Mouse (Mus musculus): Measurements from ENCODE around the gene Tstd3. TPM values are rescaled to one million over a fixed set of nuclear protein-coding genes. Genes with fewer than 3 reads are reported as not detected.

The Tstd3 gene
- polyA plus RNA-seq, 1 experiment from 2014 or later = 17.5 TPM

DNA sequence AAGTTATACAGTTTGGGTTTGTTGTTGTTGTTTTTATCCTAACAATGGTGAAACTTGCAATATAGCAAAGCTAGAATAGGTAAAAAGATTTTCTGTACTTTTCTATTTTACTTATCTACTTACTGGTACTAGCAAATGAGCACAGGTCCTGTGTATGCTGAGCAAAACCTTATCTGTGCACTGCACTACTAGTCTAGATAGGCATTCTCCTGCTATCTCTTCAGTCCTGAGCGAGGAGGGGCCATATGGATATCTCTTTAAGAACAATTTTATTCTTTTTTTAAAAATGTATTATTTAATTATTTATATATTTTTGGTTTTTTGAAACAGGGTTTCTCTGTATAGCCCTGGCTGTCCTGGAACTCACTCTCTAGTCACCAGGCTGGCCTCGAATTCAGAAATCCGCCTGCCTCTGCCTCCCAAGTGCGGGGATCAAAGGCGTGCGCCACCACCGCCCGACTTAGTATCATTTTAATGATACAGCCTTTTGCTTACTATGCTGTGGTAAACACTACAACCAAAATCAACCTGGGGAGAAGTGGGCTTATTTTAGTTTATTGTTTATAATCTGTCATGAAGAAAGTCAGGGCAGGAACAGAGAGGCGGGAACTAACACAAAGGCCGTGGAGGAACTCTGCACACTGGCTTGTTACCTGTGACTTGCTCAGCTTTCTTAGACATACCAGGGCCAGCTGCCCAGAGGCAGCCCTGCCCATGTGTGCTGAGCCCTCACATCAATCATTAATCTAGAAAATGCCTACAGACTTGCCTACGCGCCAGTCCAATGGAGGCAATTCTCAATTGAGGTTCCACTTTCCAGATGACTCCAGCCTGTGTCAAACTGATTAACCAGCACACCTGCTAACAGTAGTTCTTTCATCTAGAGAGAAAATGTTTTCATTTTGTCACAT, 14.1 kb upstream of the Tstd3 start:
- Histone ChIP-seq H3K4me3 (replicated peaks) (peak overlapping the region; percentile 28), H3K27ac (peak overlapping the region; percentile 94), H3K9ac (peak overlapping the region; percentile 47)

DNA sequence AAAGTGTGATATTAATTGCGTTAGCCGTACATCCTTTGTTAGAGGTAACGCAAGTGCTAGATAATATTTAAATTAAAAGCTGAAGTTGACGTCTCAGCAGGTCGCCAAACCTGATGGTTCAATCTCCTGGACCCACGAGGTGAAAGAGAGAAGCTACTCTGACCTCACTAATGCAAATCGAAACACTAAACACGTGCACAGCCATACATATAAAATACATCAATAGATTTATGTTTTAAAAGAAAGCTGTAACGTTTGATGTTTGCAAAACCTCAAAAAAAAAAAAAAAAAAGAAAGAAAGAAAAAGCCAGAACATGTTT, 9.9 kb upstream of the Tstd3 start:
- peak overlapping the region; percentile 97 for H3K9ac ChIP-seq
- H3K4me2 ChIP-seq = peak overlapping the region; percentile 79
- H3K9me3 ChIP-seq (replicated peaks) = no peaks in the 10 kb centered on the region
- no peak for ATAC-seq (ENCODE audit: low read depth)
- no peak for DNase-seq
- H3K27ac ChIP-seq = peak overlapping the region; percentile 95
- H3K4me3 ChIP-seq (replicated peaks) = peak overlapping the region; percentile 91
- H3K27me3 ChIP-seq = no peaks in the 10 kb centered on the region
- H3K36me3 ChIP-seq = peaks cover 13% of the 10 kb centered on the region
- H3K4me1 ChIP-seq (replicated peaks) = peaks cover 55% of the 10 kb centered on the region
- WGBS (ENCODE audit: insufficient replicate concordance) = 2% methylated on average over 9 of the region's 9 CpGs

More for the DNA sequence above, 14.1 kb upstream of the Tstd3 start:
- H3K9me3 ChIP-seq (replicated peaks) = no peaks in the 10 kb centered on the region
- peak; percentile 52 for DNase-seq
- peaks cover 53% of the 10 kb centered on the region for H3K36me3 ChIP-seq
- ATAC-seq (ENCODE audit: low read depth) = peak; percentile 88
- WGBS (ENCODE audit: insufficient replicate concordance) = 36% methylated on average over 12 of the region's 12 CpGs
- H3K27me3 ChIP-seq = no peaks in the 10 kb centered on the region
- H3K4me2 ChIP-seq = peak overlapping the region; percentile 59
- H3K4me1 ChIP-seq (replicated peaks) = peaks cover 77% of the 10 kb centered on the region

DNA sequence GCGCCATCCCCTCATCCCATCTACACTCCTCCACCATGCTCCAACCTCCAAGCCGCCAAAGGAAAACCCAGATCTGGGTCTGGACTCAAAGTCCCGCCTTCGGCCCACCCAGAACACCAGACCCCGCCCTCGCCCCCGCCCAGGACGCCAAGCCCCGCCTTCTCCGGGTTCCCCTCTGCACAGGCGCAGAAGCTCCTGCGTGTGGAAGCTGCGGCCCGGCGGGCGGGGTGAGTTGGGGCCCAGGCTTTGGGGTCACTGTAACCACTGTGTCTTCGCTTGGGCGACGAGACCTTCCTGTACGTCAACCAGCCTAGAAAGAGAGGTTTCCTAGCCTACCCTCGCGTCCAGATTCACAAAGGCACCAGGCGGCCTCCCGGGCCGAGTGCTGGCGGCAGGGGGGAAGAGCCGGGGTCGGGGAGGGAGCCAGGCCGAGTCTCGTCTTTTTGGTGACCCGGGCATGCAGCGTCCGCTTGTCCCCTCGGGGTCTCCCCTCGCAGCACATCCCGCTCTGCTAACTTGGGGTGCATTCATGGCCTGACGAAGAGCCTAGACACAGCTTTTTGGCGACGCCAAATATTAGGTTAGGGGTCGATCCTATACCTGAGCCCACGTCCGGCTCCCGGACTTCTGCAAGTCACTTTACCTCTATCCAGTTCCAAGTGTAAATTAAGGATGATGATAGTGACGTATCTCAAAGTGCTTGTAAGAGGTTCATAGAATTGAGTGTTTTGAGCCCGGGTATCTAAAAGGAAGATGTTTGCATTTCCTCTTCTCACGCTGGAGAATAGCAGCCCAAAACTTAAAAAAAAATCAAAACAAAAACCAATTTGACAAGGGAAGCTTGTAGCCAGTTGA, 9.3 kb upstream of the Tstd3 start:
- peaks cover 50% of the 10 kb centered on the region for H3K4me1 ChIP-seq (replicated peaks)
- peak overlapping the region; percentile 95 for H3K27ac ChIP-seq
- H3K36me3 ChIP-seq = peaks cover 7% of the 10 kb centered on the region
- H3K4me3 ChIP-seq (replicated peaks) = peak overlapping the region; percentile 91
- no peaks in the 10 kb centered on the region for H3K27me3 ChIP-seq
- ATAC-seq (ENCODE audit: low read depth) (peak; percentile 88), DNase-seq (peak; percentile 89)
- H3K9me3 ChIP-seq (replicated peaks) = no peaks in the 10 kb centered on the region
- WGBS (ENCODE audit: insufficient replicate concordance) = under 1% methylated on average over 42 of the region's 46 CpGs
- peak overlapping the region; percentile 79 for H3K4me2 ChIP-seq
- H3K9ac ChIP-seq = peak overlapping the region; percentile 97

DNA sequence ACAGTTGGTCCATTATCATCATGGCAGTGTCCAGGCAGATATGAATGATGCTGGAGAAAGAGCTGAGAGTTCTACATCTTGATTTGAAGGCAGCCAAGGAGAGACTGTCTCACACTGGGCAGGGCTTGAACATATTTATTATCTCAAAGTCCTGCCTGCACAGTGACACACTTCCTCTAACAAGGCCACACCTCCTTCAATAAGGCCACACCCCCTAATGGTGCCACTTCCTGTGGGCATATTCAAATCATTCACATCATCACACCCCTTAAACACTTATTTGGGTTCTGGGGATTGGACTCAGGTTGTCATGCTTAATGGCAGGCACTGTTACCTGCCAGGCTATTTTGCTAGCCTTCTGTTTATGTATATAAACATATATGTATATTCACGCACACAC, 5.3 kb upstream of the Tstd3 start:
- peaks cover 18% of the 10 kb centered on the region for H3K4me1 ChIP-seq (replicated peaks)
- 87% methylated on average over 1 of the region's 1 CpGs for WGBS (ENCODE audit: insufficient replicate concordance)
- no peak for DNase-seq
- no peak for ATAC-seq (ENCODE audit: low read depth)
- no peaks in the 10 kb centered on the region for H3K9me3 ChIP-seq (replicated peaks)
- H3K27me3 ChIP-seq = no peaks in the 10 kb centered on the region
- no peak overlapping the region for H3K27ac ChIP-seq
- H3K36me3 ChIP-seq = no peaks in the 10 kb centered on the region
- H3K4me2 ChIP-seq = no peak overlapping the region
- no peak overlapping the region for H3K9ac ChIP-seq
- no peak overlapping the region for H3K4me3 ChIP-seq (replicated peaks)

DNA sequence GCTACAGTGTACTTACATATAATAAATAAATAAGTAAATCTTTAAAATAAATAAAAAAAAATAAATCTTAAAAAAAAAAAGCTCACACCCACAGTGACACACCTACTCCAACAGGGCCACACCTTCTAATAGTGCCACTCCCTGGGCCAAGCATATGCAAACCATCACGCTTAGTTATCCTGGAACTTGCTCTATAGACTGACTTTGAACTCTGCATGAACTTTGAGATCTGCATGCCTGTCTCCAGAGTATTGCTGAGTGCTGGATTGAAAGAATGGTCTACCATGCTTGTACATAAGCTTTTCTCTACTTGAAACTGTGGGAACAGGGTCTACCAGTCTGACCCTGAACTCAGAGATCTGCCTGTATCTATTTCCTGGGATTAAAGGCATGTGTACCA, 4.1 kb upstream of the Tstd3 start:
- H3K9me3 ChIP-seq (replicated peaks) = no peaks in the 10 kb centered on the region
- WGBS (ENCODE audit: insufficient replicate concordance) = 86% methylated on average over 1 of the region's 1 CpGs
- DNase-seq (no peak), ATAC-seq (ENCODE audit: low read depth) (no peak)
- peaks cover 19% of the 10 kb centered on the region for H3K4me1 ChIP-seq (replicated peaks)
- H3K4me2 ChIP-seq = no peak overlapping the region
- no peak overlapping the region for H3K9ac ChIP-seq
- no peak overlapping the region for H3K4me3 ChIP-seq (replicated peaks)
- no peak overlapping the region for H3K27ac ChIP-seq
- no peaks in the 10 kb centered on the region for H3K36me3 ChIP-seq
- H3K27me3 ChIP-seq = no peaks in the 10 kb centered on the region

DNA sequence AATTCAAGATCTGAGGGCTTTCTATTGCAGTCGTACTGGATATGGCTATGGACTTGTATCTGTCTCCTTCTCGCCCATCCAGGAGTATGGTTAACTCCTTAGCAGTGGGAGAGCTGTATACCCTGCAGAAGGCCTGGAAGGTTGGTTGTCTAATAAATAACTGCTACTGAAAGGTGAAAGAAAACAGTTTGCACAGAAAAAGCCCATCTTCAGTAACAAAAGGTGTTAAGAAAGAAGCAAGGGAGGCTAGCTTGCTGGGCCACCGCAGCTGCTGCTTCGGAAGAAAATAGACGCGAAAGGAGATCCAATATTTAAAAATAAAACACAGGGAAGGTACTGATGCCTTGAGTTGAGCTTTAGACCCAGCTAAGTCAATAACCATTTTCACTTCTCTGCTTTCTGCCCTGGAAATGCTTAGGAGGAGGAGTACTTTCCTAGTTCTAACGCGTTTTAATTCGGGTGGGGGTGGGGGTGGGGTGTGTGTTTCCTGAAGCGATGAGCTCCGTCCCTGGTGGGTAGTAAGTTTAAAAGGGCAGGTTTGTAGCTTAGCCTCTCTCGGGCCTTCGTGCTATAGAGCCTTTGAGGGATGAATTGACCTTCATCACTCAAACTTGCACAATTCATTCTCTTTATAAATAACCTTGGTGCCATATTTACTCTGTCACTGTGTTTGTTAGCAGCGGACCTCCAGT, 695 bp downstream of the Tstd3 start:
- DNase-seq = no peak
- H3K27ac ChIP-seq = peak overlapping the region; percentile 43
- peaks cover 9% of the 10 kb centered on the region for H3K4me1 ChIP-seq (replicated peaks)
- H3K9me3 ChIP-seq (replicated peaks) = no peaks in the 10 kb centered on the region
- no peaks in the 10 kb centered on the region for H3K27me3 ChIP-seq
- WGBS (ENCODE audit: insufficient replicate concordance) = 21% methylated on average over 14 of the region's 14 CpGs
- H3K4me3 ChIP-seq (replicated peaks) = peak overlapping the region; percentile 68
- H3K9ac ChIP-seq = peak overlapping the region; percentile 79
- ATAC-seq (ENCODE audit: low read depth) = peak; percentile 56; the same call in 1 of the 2 replicates
- H3K36me3 ChIP-seq = no peaks in the 10 kb centered on the region
- peak overlapping the region; percentile 68 for H3K4me2 ChIP-seq

DNA sequence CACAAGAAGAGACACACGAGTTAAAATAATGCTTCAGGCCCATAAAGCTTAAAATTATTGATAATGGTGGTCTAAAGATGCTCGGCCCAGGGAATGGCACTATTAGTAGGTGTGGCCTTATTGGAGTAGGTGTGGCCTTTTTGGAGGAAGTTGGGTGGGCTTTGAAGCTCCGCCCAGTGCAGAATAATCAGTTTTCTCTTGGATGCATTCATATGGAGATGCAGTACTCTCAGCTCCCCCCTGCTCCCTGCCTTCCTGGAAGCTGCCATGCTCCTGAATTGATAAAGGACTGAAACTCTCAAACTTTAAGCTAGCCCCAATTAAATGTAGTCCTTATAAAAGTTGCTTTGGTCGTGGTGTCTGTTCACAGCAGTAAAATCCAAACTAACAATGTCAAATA, 3.2 kb downstream of the Tstd3 start:
- DNase-seq (no peak), ATAC-seq (ENCODE audit: low read depth) (no peak)
- Histone ChIP-seq H3K9me3 (replicated peaks) (no peaks in the 10 kb centered on the region), H3K4me2 (no peak overlapping the region), H3K27me3 (no peaks in the 10 kb centered on the region), H3K36me3 (peaks cover 6% of the 10 kb centered on the region), H3K4me1 (replicated peaks) (peaks cover 6% of the 10 kb centered on the region), H3K9ac (no peak overlapping the region), H3K4me3 (replicated peaks) (no peak overlapping the region), H3K27ac (no peak overlapping the region)
- 66% methylated on average over 4 of the region's 4 CpGs for WGBS (ENCODE audit: insufficient replicate concordance)

DNA sequence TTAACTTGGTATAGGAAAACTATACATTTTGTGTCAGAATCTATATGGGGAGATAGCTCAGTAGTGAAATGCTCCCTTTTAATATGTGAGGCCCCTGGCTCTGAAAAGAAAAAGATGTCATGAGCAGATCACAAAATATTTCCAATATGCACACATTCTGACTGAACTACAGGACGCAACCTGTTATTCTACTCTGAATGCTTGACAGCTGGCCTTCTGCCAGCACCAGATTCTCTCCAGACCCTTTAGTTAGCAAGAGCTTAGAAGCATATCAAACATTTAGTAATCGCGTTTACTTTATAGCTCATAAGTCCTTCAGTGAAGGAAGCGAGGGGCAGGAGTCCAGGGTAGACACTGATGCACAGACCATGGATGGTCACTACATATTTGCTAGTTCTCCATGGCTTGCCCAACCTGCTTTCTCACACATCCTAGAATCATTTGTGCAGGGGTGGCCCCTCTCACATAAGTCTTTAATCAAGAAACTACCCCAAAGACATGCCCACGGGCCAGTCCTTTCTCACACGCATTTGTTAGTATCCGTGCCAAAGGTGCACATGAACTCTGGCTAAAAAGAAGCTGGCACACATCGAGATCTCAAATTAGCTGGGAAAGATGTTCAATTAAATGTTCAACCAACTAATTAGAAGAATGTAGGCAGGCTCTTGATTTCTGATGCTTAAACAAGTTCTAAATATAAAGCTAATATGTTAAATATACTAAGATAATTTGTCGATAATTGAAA, 5.4 kb downstream of the Tstd3 start:
- Histone ChIP-seq H3K36me3 (peaks cover 7% of the 10 kb centered on the region), H3K4me2 (no peak overlapping the region), H3K4me1 (replicated peaks) (peaks cover 6% of the 10 kb centered on the region), H3K9me3 (replicated peaks) (no peaks in the 10 kb centered on the region), H3K27me3 (no peaks in the 10 kb centered on the region), H3K4me3 (replicated peaks) (no peak overlapping the region), H3K27ac (no peak overlapping the region), H3K9ac (no peak overlapping the region)
- WGBS (ENCODE audit: insufficient replicate concordance) = 83% methylated on average over 9 of the region's 9 CpGs
- no peak for DNase-seq
- ATAC-seq (ENCODE audit: low read depth) = no peak

DNA sequence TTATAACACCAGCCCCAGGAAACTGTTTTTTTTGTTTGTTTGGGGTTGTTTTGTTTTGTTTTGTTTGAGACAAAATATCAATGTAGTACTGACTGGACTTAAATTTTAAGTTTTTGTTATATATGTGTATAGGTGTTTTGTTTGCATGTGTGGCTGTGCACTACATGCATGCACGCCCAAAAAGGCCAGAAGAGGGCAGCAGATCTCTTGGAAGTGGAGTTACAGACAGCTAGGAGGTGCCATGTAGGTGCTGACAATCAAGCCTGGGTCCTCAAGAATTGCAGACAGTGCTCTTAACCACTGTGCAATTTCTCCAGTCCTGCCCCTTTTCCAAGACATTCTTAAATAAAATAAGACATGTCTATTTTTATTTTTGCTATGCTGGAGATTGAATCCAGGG, 8.2 kb downstream of the Tstd3 start:
- H3K4me2 ChIP-seq = no peak overlapping the region
- no peak overlapping the region for H3K27ac ChIP-seq
- no peaks in the 10 kb centered on the region for H3K9me3 ChIP-seq (replicated peaks)
- no peak overlapping the region for H3K9ac ChIP-seq
- 36% methylated on average over 1 of the region's 1 CpGs for WGBS (ENCODE audit: insufficient replicate concordance)
- peaks cover 7% of the 10 kb centered on the region for H3K36me3 ChIP-seq
- no peak overlapping the region for H3K4me3 ChIP-seq (replicated peaks)
- ATAC-seq (ENCODE audit: low read depth) (no peak), DNase-seq (no peak)
- H3K27me3 ChIP-seq = no peaks in the 10 kb centered on the region
- peaks cover 10% of the 10 kb centered on the region for H3K4me1 ChIP-seq (replicated peaks)

DNA sequence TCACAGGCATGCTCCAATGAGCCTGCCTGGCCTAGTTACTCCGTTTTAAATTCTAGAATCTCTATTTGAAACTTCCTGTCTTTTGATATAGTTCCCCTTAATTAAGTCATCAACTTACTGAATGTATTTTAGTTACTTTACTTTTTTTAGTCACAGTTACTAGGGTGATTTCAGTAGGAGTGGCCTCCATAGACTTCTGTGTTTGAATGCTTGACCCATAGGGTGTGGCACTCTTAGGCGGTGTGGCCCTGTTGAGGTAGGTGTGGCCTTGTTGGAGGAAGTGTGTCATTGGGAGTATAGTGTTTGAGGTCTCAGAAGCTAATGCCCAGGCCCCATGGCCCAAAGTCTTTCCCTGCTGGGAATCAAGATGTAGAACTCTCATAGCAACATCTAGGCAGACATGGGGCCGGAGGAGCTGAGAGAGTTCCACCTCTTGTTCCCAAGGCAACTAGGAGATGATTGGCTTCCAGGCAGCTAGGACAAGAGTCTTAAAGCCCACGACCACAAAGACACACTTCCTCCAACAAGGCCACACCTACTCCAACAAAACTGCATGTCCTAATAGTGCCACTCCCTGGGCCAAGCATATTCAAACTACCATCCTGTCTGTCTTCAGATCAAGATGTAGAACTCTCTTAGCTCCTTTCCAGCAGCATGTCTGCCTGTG, 11.8 kb downstream of the Tstd3 start:
- no peak for DNase-seq
- WGBS (ENCODE audit: insufficient replicate concordance) = 32% methylated on average over 4 of the region's 4 CpGs
- H3K36me3 ChIP-seq = peaks cover 7% of the 10 kb centered on the region
- no peak overlapping the region for H3K9ac ChIP-seq
- 0 out of 2 replicates have a peak overlapping the region, but pooled peaks have one; percentile 23 for H3K27ac ChIP-seq
- no peak overlapping the region for H3K4me2 ChIP-seq
- H3K4me3 ChIP-seq (replicated peaks) = no peak overlapping the region
- H3K4me1 ChIP-seq (replicated peaks) = peaks cover 10% of the 10 kb centered on the region
- no peaks in the 10 kb centered on the region for H3K9me3 ChIP-seq (replicated peaks)
- ATAC-seq (ENCODE audit: low read depth) = peak; percentile 90
- no peaks in the 10 kb centered on the region for H3K27me3 ChIP-seq

Data from liver, embryonic 13.5 days (tissue).